Mouse (Mus musculus): ENCODE data around the gene Slc36a2.

- TF ChIP-seq CTCF (IDR thresholded peaks at IDR 0.05; ENCODE audit: low read depth): no peak
- no peak for TF ChIP-seq EP300 (IDR thresholded peaks at IDR 0.05; ENCODE audit: low read depth)
Observed at GRCm38 (mm10) chr11:55121430-55121829, 63.4 kb downstream of the Slc36a2 start.

Measured in liver, postnatal 0 days (tissue).